Mouse (Mus musculus): ENCODE data around the gene Tnfrsf25. TPM values are rescaled to one million over a fixed set of nuclear protein-coding genes. Genes with fewer than 3 reads are reported as not detected.

Gene Tnfrsf25
- polyA plus RNA-seq, 1 experiment from 2014 or later: 0.83 TPM

- no peak overlapping the region for H3K9ac ChIP-seq (ENCODE audit: low read depth, low read length)
- H3K9me3 ChIP-seq (replicated peaks; ENCODE audit: low read length): no peaks in the 10 kb centered on the region
- H3K4me3 ChIP-seq (replicated peaks; ENCODE audit: low read depth, low read length): no peak overlapping the region
- 59% methylated on average over 7 of the region's 7 CpGs for WGBS
- no peak for TF ChIP-seq CTCF (IDR thresholded peaks at IDR 0.05; ENCODE audit: low read depth)
- H3K4me2 ChIP-seq (ENCODE audit: low read length): no peak overlapping the region
- ATAC-seq (replicated peaks; ENCODE audit: low FRiP score, low read depth) (no peak), DNase-seq (ENCODE audit: low spot score) (no peak)
- no peaks in the 10 kb centered on the region for H3K36me3 ChIP-seq (ENCODE audit: insufficient read depth, low read length)
- H3K4me1 ChIP-seq (replicated peaks; ENCODE audit: insufficient read depth, low read length): peaks cover 15% of the 10 kb centered on the region
- no peaks in the 10 kb centered on the region for H3K27me3 ChIP-seq (ENCODE audit: insufficient read depth, low read length)
- H3K27ac ChIP-seq: no peak overlapping the region
These were observed 32.0 kb upstream of the Tnfrsf25 start for GRCm38 (mm10) chr4:152083611-152084220.

GRCm38 (mm10) chr4:152084616-152085015 lies 31.1 kb upstream of the Tnfrsf25 start:
- H3K36me3 ChIP-seq (ENCODE audit: insufficient read depth, low read length): 0 out of 2 replicates have a peak, but pooled peaks cover 4% of the 10 kb centered on the region
- H3K9me3 ChIP-seq (replicated peaks; ENCODE audit: low read length): no peaks in the 10 kb centered on the region
- ATAC-seq (replicated peaks; ENCODE audit: low FRiP score, low read depth): no peak
- 87% methylated on average over 7 of the region's 7 CpGs for WGBS
- H3K4me2 ChIP-seq (ENCODE audit: low read length): no peak overlapping the region
- no peak overlapping the region for H3K9ac ChIP-seq (ENCODE audit: low read depth, low read length)
- DNase-seq (ENCODE audit: low spot score): no peak
- no peak for TF ChIP-seq CTCF (IDR thresholded peaks at IDR 0.05; ENCODE audit: low read depth)
- H3K27me3 ChIP-seq (ENCODE audit: insufficient read depth, low read length): no peaks in the 10 kb centered on the region
- no peak overlapping the region for H3K4me3 ChIP-seq (replicated peaks; ENCODE audit: low read depth, low read length)
- no peak overlapping the region for H3K27ac ChIP-seq
- peaks cover 15% of the 10 kb centered on the region for H3K4me1 ChIP-seq (replicated peaks; ENCODE audit: insufficient read depth, low read length)

DNA sequence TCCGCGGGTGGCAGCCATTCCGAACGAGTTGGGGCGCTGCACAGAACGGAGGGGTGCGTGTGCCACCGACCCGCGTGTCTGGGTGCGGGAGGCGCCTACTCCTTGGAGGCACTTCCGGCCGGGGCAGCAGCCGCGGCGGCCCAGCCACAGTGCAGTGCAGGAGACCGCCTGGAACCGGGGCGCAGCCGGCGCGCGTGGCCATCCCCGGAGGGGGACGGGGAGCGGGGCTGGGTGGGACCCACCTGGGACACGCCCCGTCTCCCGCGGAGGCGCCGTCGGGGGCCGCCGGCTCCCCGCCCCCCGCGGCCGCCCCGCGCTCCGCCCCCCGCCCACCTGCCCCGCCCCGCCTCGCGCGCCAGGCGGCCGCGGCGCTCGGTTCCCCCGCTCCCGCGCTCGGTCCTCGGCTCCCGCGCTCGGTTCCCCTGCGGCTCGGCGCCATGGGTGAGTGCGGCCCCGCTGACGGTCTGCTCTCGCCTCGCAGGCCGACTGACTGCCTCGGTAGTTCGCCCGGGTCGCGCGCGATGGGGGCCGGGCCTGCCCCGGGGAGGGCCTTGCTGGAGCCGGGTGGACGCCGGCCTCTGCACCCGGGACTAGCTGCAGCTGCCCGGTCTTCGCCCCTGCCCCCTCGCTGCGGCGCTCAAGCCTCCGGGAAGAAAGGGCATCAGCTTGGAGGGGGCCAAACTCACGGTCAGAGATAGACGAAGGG lies 29.1 kb upstream of the Tnfrsf25 start:
- H3K27ac ChIP-seq: peak overlapping the region; percentile 80
- peak overlapping the region; percentile 90 for H3K4me2 ChIP-seq (ENCODE audit: low read length)
- WGBS: under 1% methylated on average over 65 of the region's 92 CpGs
- H3K36me3 ChIP-seq (ENCODE audit: insufficient read depth, low read length): 0 out of 2 replicates have a peak, but pooled peaks cover 4% of the 10 kb centered on the region
- peak overlapping the region; percentile 82 for H3K4me3 ChIP-seq (replicated peaks; ENCODE audit: low read depth, low read length)
- H3K27me3 ChIP-seq (ENCODE audit: insufficient read depth, low read length): no peaks in the 10 kb centered on the region
- H3K9ac ChIP-seq (ENCODE audit: low read depth, low read length): peak overlapping the region; percentile 84
- no peak; the same call in 1 of the 2 replicates for TF ChIP-seq CTCF (IDR thresholded peaks at IDR 0.05; ENCODE audit: low read depth)
- H3K4me1 ChIP-seq (replicated peaks; ENCODE audit: insufficient read depth, low read length): peaks cover 15% of the 10 kb centered on the region
- ATAC-seq (replicated peaks; ENCODE audit: low FRiP score, low read depth) (peak; percentile 73), DNase-seq (ENCODE audit: low spot score) (no peak)
- no peaks in the 10 kb centered on the region for H3K9me3 ChIP-seq (replicated peaks; ENCODE audit: low read length)

GRCm38 (mm10) chr4:152087211-152088081 lies 28.3 kb upstream of the Tnfrsf25 start:
- H3K4me1 ChIP-seq (replicated peaks; ENCODE audit: insufficient read depth, low read length): peaks cover 15% of the 10 kb centered on the region
- WGBS: 5% methylated on average over 12 of the region's 12 CpGs
- no peaks in the 10 kb centered on the region for H3K9me3 ChIP-seq (replicated peaks; ENCODE audit: low read length)
- peak overlapping the region; percentile 82 for H3K4me3 ChIP-seq (replicated peaks; ENCODE audit: low read depth, low read length)
- DNase-seq (ENCODE audit: low spot score) (no peak), ATAC-seq (replicated peaks; ENCODE audit: low FRiP score, low read depth) (no peak)
- no peak for TF ChIP-seq CTCF (IDR thresholded peaks at IDR 0.05; ENCODE audit: low read depth)
- H3K36me3 ChIP-seq (ENCODE audit: insufficient read depth, low read length): 0 out of 2 replicates have a peak, but pooled peaks cover 4% of the 10 kb centered on the region
- H3K9ac ChIP-seq (ENCODE audit: low read depth, low read length): peak overlapping the region; percentile 84
- H3K27ac ChIP-seq: peak overlapping the region; percentile 80
- no peaks in the 10 kb centered on the region for H3K27me3 ChIP-seq (ENCODE audit: insufficient read depth, low read length)
- peak overlapping the region; percentile 90 for H3K4me2 ChIP-seq (ENCODE audit: low read length)

- Histone ChIP-seq H3K9ac (ENCODE audit: low read depth, low read length) (0 out of 2 replicates have a peak overlapping the region, but pooled peaks have one; percentile 84), H3K27me3 (ENCODE audit: insufficient read depth, low read length) (no peaks in the 10 kb centered on the region), H3K27ac (no peak overlapping the region), H3K36me3 (ENCODE audit: insufficient read depth, low read length) (0 out of 2 replicates have a peak, but pooled peaks cover 4% of the 10 kb centered on the region), H3K4me1 (replicated peaks; ENCODE audit: insufficient read depth, low read length) (peaks cover 15% of the 10 kb centered on the region), H3K4me2 (ENCODE audit: low read length) (peak overlapping the region; percentile 90), H3K9me3 (replicated peaks; ENCODE audit: low read length) (no peaks in the 10 kb centered on the region), H3K4me3 (replicated peaks; ENCODE audit: low read depth, low read length) (no peak overlapping the region)
- DNase-seq (ENCODE audit: low spot score) (no peak), ATAC-seq (replicated peaks; ENCODE audit: low FRiP score, low read depth) (no peak)
- 55% methylated on average over 4 of the region's 4 CpGs for WGBS
- TF ChIP-seq CTCF (IDR thresholded peaks at IDR 0.05; ENCODE audit: low read depth): no peak
These were observed 27.6 kb upstream of the Tnfrsf25 start for GRCm38 (mm10) chr4:152088133-152088532.
